Mouse (Mus musculus) brown adipose tissue, adult 24 weeks (tissue): ENCODE measurements at regions not wholly inside any gene's neighbourhood (a gene's known extent, or its start where the extent isn't known, plus 50 kb on each side); places are given as distances from the start of the nearest gene placed in this dataset.

Experiments used
- H3K27ac ChIP-seq: fragments of 200-500 bp; replicated peaks from 2 replicates; pipeline ENCODE4 v1.5.1; 2012; ENCODE audit warnings: low read depth, mild to moderate bottlenecking, low read length
- H3K4me1 ChIP-seq: fragments of 200-500 bp; 2 replicates; pipeline ENCODE4 v1.6.1; 2012; ENCODE audit warnings: low read length, mixed read lengths; ENCODE audit not compliant: control insufficient read depth, insufficient read depth, insufficient read length
- H3K4me3 ChIP-seq: fragments of 200-500 bp; 2 replicates; pipeline ENCODE4 v1.5.1; 2012; ENCODE audit warnings: low read depth, mild to moderate bottlenecking, low read length, moderate library complexity; ENCODE audit not compliant: insufficient read depth

DNA sequence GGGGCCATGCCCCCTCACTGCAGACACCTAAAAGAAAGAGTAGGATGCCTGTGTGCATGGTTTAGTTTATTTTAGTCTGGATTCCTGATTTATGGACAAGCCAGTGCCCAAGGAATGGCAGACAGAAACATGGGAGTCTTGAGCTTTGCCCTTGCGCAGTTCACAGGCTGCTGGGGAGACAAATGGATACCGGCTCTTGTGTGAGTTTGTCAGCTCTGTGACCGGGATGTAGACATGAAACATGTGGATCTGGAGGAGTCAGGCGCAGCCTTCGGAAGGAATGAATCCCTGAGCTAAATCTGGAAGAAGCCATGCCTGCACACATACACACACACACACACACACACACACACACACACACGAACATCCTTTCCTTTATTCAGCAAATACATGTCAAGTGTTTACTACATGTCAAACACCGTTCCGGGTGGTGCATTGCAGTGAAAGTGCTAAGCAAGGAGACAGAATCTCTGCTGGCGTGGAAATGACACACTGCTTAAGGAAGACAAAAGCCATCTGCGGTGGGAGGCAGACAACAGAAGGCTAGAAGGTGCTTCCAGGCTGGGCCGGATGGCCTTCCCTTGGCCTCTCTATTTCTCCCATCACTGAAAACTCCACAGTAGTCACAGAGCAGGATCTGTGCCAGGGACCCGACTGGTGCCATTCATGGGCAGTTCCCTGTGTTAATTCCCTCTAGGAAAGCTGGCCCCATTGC is 144.0 kb downstream of the Kit start:
- Histone ChIP-seq H3K27ac (no peak overlapping the region), H3K4me1 (no peaks in the 10 kb centered on the region), H3K4me3 (no peak overlapping the region)
